Mouse (Mus musculus): ENCODE measurements around the gene Atp13a5.

Gene Atp13a5

DNA sequence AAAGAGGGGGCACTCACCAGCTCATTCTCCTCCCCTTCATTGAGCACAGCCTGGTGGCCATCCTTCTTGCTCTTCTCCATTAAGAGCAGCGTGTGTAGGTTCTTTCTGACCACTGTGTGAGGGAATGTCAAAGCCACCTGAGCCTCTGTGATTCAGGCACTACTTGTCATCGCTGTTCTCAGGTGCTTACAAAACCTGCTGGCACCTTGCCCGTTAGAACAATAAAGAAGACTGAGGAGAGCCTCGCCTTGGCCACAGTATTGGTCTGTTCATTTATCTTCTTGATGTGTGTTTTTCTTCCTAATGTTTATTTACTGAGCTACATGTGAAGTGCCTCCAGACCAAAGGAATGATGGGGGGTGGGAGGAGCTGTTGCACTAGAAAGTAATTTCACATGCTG is at the start of gene Atp13a5:
Atp13a5 (minus strand) TSS at position 275 of the 400 bp plus-strand sequence.
- in situ Hi-C loops (cut with MboI; ENCODE audit: low pct_unique_long_range_greater_than_20kb in 1 of 2, low sequenced_read_pairs in 2 of 2, unreplicated experiment in 1 of 2): no loop called here

DNA sequence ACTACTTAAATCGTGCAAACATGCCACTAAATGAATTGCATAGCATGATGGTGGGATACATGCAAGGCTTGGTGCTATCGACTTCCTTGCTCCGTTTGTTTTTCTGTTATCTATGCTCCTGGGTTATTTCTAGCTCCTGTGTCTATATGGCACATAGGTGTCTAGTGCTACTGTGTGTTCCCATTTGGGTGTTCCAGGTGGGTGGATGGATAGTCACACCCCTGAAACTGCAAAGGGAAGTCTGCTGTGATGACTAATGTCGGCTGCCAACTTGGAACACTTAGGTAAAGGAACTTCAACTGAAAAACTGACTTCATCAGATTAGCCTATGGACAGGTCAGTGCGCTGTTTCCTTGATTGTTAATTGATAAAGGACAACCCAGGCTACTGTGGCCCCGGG is 36.3 kb upstream of the Atp13a5 start:
- in situ Hi-C loops (cut with MboI; ENCODE audit: low pct_unique_long_range_greater_than_20kb in 1 of 2, low sequenced_read_pairs in 2 of 2, unreplicated experiment in 1 of 2): no loop called here

DNA sequence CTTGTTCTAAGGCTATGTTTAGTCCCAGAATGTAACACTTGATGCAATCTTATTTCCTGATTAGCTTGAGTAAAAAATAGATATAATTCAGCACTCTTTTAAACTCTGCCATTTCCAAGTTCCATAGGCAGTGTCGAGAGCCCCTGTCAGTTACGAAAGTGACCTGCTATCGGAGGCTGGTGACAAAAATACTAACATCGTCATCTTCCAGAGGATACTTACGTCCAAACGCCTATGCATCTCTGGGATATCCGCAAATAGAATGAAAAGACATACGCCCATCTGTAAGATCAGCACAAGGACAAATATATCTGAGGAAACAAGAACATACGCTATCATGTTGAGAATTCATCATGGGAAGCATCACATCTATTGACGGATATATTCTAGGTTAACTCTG is 28.8 kb upstream of the Atp13a5 start:
- in situ Hi-C loops (cut with MboI; ENCODE audit: low pct_unique_long_range_greater_than_20kb in 1 of 2, low sequenced_read_pairs in 2 of 2, unreplicated experiment in 1 of 2): no loop called here

DNA sequence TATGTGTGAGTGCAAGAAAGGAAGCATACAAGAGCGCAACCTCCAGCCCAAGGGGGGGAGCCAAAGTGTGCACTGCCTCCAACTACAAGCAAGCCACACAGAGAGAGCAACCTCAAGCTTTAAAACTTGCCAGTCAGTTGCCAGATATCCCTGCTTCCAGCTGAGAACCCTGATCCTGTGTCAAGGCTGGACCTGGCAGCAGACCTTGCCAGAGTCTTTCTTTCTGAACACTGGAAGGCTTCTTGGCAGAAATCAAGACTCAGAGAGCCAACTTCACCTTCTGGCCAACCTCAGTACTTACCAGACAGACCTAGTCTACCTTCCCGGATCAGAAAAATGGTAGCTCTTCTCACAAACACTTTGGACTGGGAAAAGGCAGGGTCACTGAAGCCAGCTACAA is 20.5 kb upstream of the Atp13a5 start:
- in situ Hi-C loops (cut with MboI; ENCODE audit: low pct_unique_long_range_greater_than_20kb in 1 of 2, low sequenced_read_pairs in 2 of 2, unreplicated experiment in 1 of 2): no loop called here

DNA sequence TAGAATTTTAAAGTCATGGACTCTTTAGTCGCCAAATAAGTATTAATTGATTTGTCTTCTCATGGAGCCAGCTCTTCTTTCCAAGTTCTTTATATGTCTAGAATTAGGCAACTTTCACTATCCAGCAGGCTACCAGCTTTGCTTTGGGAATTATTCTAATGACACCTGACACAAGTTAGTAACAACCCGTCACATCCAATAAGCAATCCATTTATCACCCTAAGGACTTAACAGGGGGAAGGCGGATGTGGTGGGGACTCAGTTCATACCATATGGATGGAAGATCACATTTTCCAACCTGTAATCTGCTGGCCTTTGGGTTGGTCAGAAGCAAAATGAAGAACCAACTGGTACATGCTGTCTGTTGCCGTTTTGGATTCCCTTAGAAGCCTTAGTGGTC is 6.2 kb upstream of the Atp13a5 start:
- in situ Hi-C loops (cut with MboI; ENCODE audit: low pct_unique_long_range_greater_than_20kb in 1 of 2, low sequenced_read_pairs in 2 of 2, unreplicated experiment in 1 of 2): no loop called here

DNA sequence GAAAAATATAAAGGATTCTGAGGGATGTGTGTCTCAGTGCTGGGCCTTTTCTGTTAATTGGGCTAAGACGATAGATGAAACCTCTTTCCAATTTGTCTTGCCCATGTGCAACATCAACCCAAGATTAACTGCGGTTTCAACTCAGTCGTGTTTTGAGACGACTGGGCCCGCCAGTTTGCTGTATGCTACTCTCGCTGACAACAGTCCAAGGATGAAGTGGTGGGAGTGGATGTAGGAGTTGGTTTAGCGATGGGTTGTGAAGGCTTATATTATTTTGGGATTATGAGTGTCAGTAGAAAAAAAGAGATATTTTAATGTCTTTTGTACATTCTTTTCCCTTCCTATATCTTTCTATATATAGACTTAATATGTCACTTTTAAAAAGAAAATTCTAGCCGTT is 3.9 kb downstream of the Atp13a5 start:
- in situ Hi-C loops (cut with MboI; ENCODE audit: low pct_unique_long_range_greater_than_20kb in 1 of 2, low sequenced_read_pairs in 2 of 2, unreplicated experiment in 1 of 2): no loop called here

DNA sequence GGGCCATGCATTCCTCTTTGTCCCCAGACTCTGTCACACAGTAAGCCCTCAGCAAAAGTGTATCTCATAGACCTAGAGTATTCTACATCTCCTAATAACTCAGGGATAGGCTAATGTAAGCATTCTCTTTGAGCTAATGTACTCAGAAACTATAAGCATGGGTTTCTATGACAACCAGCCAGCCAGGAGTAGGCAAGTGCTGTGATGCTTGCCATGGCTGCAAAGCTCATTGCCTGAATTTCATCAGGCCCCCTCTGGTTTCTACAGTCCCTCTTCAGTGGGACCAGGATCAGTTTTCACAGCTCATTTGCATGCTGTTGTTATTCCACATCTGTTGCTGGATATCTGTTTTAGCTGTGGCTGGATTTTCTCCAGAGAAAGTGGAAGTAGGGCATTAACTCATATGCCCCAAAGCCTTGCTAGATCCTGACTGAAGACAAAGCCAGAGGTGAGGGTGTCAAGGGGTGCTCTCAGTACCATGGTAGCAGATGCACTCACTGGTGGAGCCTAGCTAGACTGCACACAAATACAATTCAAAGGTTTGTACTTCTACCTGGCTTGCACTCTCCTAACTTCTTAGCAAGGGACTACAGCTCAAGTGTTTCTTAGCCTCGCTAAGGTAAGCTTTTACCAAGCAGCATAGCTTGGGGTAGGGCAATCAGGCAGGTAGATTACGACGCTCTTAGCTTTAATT is 47.0 kb downstream of the Atp13a5 start:
- in situ Hi-C loops (cut with MboI; ENCODE audit: low pct_unique_long_range_greater_than_20kb in 1 of 2, low sequenced_read_pairs in 2 of 2, unreplicated experiment in 1 of 2): no loop called here

DNA sequence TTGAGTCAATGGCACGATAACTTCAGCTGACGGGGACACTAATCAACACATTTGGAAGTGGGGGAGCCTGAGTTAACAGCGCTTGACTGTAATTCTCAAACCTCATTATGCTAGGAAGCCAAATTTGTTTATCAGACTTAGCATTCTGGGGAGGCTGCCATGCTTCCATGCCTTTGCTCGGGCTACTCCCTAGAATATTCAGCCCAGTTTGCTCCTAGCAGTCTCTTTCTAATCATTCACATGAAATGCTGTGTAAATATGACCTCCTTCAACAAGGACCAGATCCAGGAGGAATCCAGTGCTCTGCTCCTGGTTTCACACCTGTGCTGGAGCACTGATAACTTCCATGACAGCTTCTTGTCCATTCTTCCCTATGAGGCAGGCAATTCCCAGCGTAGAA is 47.6 kb downstream of the Atp13a5 start:
- in situ Hi-C loops (cut with MboI; ENCODE audit: low pct_unique_long_range_greater_than_20kb in 1 of 2, low sequenced_read_pairs in 2 of 2, unreplicated experiment in 1 of 2): no loop called here

DNA sequence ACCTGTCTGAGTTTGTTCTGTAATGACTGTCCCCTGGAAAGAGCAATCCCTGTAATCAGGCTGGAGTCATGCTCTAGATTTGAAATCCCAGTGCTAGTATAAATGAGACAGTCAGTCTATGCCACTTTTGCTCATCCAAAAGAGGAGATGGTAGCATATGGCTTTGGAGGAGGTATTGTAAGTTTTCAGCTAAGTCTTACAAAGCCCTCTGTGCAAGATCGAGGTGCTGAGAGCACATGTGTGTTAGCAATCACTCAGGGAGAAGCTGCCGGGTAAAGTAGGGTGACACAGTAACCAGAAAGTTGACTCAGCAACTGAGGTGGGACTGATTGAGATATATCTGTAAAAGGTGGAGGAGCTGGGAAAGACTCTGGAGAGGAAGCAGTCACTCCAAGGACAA is 49.3 kb downstream of the Atp13a5 start:
- in situ Hi-C loops (cut with MboI; ENCODE audit: low pct_unique_long_range_greater_than_20kb in 1 of 2, low sequenced_read_pairs in 2 of 2, unreplicated experiment in 1 of 2): no loop called here

DNA sequence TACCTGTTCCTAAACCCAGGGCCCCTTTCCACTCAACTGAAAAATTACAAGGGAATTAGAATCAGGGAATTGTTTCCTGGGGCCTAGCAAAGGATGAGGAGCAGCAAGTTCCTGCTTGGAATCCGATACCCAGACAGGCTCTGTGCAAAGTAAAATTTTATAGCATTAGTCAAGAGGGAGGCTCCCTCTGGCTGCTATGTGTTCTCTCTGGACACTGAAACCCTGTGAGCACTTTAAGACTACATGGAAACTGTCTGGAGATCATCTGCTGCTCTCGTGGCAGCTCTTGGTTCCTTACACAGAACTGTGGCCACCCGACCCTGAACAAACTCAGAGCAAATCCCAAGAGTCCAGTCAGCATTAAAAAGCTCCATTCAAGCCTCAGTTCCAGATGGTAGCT is 50.6 kb downstream of the Atp13a5 start:
- in situ Hi-C loops (cut with MboI; ENCODE audit: low pct_unique_long_range_greater_than_20kb in 1 of 2, low sequenced_read_pairs in 2 of 2, unreplicated experiment in 1 of 2): no loop called here

DNA sequence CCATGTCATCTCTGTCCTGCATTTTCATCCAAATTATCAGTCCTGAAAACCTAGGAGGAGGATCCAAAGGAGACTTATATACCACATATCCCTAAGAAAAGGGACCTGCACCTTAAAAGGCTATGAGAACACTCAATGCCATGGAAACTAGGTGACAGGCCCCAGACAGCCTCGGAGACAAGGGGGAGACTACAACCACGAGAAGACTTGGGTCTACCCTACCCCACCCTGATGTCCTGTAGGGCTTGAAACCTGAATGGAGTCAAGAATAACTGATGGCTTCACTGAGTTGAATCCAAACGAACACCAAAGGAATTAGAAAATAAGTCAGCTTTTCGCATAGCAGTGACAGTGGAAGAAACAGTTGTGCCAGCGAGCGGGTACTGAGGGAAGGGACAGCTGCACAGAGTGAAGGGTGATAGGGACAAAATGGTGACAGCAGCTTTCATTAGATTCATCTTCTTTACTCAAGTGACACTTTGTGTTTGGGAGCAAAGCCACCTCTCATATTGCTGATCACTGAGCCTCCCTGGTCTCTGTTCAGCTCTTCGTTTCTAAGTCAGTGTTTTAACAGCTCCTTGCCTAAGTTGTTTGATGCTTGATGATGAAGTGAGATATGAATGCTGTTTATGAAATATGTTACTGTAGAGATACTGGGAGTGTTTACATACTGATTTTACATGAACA is 53.2 kb downstream of the Atp13a5 start:
- in situ Hi-C loops (cut with MboI; ENCODE audit: low pct_unique_long_range_greater_than_20kb in 1 of 2, low sequenced_read_pairs in 2 of 2, unreplicated experiment in 1 of 2): no loop called here

DNA sequence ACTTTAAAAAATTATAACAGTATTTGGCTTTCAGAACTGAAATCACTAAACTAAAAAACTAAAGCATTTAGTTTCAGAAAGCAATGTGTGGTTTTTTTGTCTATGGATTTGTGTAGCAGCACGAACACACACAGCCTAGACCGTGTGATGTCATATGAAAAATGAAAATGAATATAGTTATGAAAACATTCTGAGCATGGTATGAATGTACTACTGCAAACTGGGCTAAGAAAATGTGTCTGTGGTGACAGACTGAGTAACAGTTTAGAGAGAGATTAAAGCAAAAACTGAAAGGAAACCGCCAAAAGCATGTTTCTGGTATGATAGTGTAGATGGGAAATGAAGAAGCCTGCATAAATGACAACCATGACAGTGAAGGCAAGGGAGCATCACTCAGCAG is 57.8 kb downstream of the Atp13a5 start:
- in situ Hi-C loops (cut with MboI; ENCODE audit: low pct_unique_long_range_greater_than_20kb in 1 of 2, low sequenced_read_pairs in 2 of 2, unreplicated experiment in 1 of 2): no loop called here

DNA sequence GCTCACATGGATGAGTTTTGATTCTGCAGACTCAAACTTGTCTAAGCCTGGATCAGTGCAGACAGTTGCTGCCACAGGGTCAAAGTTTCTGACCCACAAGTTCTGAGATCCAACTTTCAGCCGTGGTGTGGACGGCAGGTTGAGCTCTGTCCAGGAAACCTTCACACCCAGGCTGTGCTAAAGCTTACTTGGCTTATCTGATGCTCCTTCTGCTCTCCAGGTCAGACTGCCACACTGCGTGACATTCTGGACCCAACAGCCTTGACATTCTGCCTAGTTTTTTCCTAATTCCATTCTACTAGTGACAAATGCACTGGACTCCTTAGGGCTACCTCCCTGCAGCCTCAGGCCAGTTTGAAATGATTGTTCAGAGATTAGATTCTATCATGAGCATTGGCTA is 63.1 kb downstream of the Atp13a5 start:
- in situ Hi-C loops (cut with MboI; ENCODE audit: low pct_unique_long_range_greater_than_20kb in 1 of 2, low sequenced_read_pairs in 2 of 2, unreplicated experiment in 1 of 2): no loop called here

DNA sequence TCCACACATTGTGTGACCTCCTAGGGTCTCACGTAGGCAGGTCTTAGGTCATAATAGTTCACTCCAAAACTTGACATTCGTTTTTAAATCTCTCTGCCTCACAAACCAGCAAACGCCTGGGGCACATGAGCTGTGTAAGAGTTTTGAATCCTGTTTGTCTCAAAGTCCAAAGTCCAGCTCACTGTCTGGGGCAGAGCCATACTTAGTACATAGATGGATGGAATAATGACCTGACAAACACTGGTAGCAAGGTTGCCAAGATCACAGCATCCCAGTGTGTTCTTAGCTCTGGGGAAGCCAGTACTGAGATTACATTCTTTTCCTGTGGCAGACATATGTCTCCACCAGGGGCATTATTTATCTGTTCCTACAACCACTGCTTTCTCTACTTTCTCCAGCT is 63.5 kb downstream of the Atp13a5 start:
- in situ Hi-C loops (cut with MboI; ENCODE audit: low pct_unique_long_range_greater_than_20kb in 1 of 2, low sequenced_read_pairs in 2 of 2, unreplicated experiment in 1 of 2): no loop called here

DNA sequence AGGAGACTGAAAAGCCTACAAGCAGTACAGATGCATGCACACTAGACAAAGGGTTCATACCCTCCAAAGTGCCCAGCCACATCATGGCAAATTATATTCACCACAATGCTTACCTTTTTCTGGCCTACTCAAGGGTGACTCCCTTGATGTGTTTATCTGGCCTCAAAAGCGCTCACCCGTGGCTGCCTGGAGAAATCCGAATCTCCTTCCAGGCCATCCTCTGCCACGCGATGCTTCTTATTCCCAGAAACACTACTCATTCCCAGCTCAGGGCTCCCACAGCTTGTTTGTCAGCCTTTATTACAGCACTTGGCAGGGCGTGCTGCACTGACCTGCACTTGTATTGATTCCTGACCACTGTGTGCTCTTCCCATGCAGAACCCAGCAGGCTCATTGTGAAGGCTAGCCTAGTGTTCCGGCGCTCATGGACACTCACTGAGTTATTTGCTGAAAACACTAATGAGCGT is 80.9 kb downstream of the Atp13a5 start:
- in situ Hi-C loops (cut with MboI; ENCODE audit: low pct_unique_long_range_greater_than_20kb in 1 of 2, low sequenced_read_pairs in 2 of 2, unreplicated experiment in 1 of 2): no loop called here

DNA sequence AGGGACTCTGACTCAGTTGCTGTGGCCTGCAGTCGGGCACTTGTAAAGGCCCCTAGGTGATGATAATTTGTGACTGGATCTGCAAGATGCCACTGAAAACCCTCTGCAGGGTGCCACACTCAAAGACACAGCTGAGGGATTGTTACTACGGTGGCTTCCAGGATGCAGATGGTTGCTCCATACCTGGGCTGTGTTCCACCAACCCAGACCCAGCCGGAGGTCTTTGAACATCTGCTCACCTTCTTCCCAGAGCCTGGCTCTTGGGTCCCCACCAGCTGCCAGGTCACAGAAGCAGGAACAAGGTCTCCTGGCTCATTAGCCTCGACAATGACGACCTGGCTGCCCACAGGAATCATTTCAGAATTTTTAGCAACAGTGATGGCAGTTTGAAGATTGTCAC is 97.8 kb downstream of the Atp13a5 start:
- in situ Hi-C loops (cut with MboI; ENCODE audit: low pct_unique_long_range_greater_than_20kb in 1 of 2, low sequenced_read_pairs in 2 of 2, unreplicated experiment in 1 of 2): no loop called here

DNA sequence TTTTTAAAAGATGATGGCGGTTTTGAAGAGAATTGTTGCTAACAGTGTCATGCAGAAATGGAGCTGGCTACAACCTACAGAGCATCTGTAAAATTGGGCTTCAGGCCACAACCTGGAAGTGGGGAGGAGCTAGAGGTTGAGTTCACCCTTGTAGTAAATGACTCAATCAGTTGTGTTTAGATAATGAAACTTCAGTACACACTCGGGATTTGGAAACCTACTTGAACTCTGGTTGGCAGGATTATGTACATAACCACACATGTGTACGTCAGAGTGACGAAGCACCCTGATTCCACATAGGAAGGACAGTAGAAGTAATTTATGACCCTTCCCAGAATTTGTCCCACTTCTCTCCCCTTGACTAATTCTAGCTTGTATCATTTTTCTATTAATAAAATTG is 124.2 kb downstream of the Atp13a5 start:
- in situ Hi-C loops (cut with MboI; ENCODE audit: low pct_unique_long_range_greater_than_20kb in 1 of 2, low sequenced_read_pairs in 2 of 2, unreplicated experiment in 1 of 2): no loop called here

DNA sequence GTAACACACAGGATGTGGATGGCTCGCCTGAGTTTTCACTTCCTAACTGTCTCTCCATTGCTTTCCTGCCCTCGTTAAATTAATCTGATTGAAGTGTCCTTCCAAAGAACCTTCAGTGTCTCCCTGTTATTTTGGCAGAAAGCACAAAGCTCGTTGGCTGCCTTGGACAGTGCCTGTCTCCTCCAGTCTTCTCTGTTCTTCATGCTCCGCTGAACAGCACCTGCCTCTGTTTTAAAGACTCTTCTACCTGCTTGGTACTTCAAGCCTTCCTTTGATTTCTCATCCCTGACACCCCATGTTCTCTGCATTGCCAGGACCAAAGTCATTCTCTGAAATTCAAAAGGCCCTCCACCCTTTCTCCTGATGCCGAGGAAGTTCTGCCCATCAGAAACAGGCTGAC is 142.6 kb downstream of the Atp13a5 start:
- in situ Hi-C loops (cut with MboI; ENCODE audit: low pct_unique_long_range_greater_than_20kb in 1 of 2, low sequenced_read_pairs in 2 of 2, unreplicated experiment in 1 of 2): no loop called here

DNA sequence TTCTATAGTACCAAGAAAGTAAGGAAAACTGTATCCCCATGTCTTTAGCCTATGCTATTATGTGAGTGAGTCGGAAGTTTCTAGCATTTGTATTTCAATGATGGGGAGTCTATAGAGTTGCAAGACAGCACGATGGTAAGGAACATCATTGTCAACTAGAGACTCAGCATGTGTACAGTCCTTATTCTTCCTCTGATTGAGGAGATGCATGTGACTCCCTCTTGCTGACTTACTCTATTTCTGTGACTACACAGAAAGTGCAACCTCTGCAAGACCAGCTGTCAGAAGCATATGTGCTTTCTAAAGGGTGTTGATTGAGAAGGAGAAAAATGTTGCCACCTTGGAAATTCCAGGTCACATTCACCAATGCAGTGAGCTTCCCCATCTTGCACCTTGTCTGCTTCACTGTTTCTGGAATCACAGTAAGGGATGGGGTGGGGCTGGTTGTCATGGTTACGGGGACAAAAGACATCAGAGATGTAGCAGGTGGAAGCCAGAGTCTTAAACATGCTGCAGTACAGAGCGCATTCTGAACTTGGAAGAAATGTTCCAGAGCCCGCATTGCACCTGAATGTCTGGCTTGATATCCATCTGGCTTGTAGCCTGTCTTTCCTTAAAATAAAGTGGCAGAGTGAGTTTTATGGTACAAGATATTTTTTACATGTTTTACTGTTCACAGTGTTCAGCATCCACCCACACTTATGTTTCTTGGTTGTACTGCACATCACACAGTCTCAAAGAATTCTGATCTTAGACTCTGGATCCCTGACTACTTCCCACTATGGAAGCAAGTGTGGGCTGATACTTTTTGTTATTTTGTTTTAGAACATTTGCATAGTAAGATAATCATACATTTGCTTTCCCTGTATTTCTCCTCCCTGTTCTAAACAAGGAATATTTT is 161.9 kb downstream of the Atp13a5 start:
- in situ Hi-C loops (cut with MboI; ENCODE audit: low pct_unique_long_range_greater_than_20kb in 1 of 2, low sequenced_read_pairs in 2 of 2, unreplicated experiment in 1 of 2): no loop called here
